Mouse (Mus musculus): ENCODE data around the gene Cpm. TPM values are rescaled to one million over a fixed set of nuclear protein-coding genes. Genes with fewer than 3 reads are reported as not detected.
A peak's percentile ranks its signal among the peaks of the same experiment; 100 is the strongest.

Gene Cpm
- total RNA-seq, 1 experiment, result 4.8 TPM

GRCm38 (mm10) chr10:117664208-117664925 lies 35.1 kb downstream of the Cpm start:
- no peak overlapping the region for H3K27ac ChIP-seq (ENCODE audit: insufficient read depth, low read depth, low read length, poor library complexity, severe bottlenecking)
- in situ Hi-C loops (cut with MboI; ENCODE audit: low sequenced_read_pairs in 2 of 2, unreplicated experiment in 2 of 2), result no loop called here
- TF ChIP-seq ZC3H11A (IDR thresholded peaks at IDR 0.05; ENCODE audit: borderline replicate concordance, low read depth, low read length) (no peak), ZNF384 (IDR thresholded peaks at IDR 0.05; ENCODE audit: low read depth, low read length) (no peak), CHD2 (IDR thresholded peaks at IDR 0.05; ENCODE audit: low read depth, low read length) (no peak), MAFK (IDR thresholded peaks at IDR 0.05; ENCODE audit: insufficient read depth, low read depth, low read length) (no peak), HCFC1 (IDR thresholded peaks at IDR 0.05; ENCODE audit: borderline replicate concordance, insufficient read depth, low read length) (no peak)
- peaks cover 6 to 8% of the 10 kb centered on the region in 2 experiments; a peak in 3 of 4 replicates for H3K4me1 ChIP-seq (ENCODE audit: control insufficient read depth in 2 of 2, insufficient read depth in 2 of 2, low read length in 2 of 2, poor library complexity in 1 of 2)
- no peak for DNase-seq (ENCODE audit: low read depth, low spot score)
- H3K4me3 ChIP-seq (ENCODE audit: insufficient read depth in 1 of 2, low read depth in 1 of 2, low read length in 2 of 2, poor library complexity in 1 of 2, severe bottlenecking in 1 of 2), result peak overlapping the region; percentile 20 to 46; a peak in 3 of 4 replicates
- peak overlapping the region; percentile 13; the same call in 1 of the 2 replicates for H3K9ac ChIP-seq (ENCODE audit: insufficient read depth, low read depth, low read length, poor library complexity, severe bottlenecking)
- H3K9me3 ChIP-seq (ENCODE audit: control insufficient read depth, insufficient read depth, low read depth, low read length), result no peaks in the 10 kb centered on the region
- no peaks in the 10 kb centered on the region for H3K36me3 ChIP-seq (ENCODE audit: control insufficient read depth, insufficient read depth, low read length, poor library complexity, severe bottlenecking)

GRCm38 (mm10) chr10:117664926-117665209 lies 35.6 kb downstream of the Cpm start:
- in situ Hi-C loops (cut with MboI; ENCODE audit: low sequenced_read_pairs in 2 of 2, unreplicated experiment in 2 of 2), result no loop called here
- DNase-seq (ENCODE audit: low read depth, low spot score), result no peak
- TF ChIP-seq MAFK (IDR thresholded peaks at IDR 0.05; ENCODE audit: insufficient read depth, low read depth, low read length) (no peak), ZNF384 (IDR thresholded peaks at IDR 0.05; ENCODE audit: low read depth, low read length) (no peak)

DNA sequence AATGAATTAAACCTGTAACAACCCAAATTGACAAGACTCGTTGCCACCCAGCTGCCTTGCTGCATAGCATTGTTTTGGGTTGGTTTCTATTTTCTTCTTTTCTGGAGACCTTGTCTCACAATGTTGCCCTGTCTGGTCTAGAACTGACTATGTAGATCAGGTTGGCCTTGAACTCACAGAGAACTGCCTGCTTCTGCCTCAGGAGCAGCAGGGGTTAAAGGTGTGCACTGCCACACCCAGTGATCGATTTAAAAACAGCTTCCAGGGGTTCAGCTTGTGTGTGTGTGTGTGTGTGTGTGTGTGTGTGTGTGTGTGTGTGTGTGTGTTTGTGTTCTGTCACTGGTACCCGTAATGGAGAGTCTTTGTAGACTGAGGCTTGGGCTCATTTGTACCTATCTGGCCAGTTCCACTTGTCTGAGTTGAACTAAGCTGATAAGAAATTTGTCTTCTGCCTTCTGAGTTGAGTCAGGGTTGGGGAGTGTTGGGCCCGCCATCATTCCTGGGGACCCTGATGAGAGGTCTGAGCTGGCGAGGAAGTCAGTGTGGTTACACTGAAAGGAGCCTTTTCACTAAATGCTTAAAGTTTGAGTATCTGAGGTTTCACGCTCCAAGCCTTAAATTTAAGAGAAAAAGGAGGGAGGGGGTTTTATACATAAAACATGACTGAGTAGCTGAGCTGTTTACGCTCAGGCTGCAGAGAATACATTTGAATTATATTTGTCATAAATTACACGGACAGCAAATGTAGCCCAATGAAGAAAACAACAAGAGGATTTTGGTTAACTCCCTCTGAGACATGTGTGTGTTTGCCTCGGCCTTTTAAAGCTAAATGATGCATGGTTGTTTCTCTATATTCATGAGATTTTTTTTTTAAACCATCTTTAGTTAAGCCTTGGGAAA lies 36.3 kb downstream of the Cpm start:
- Histone ChIP-seq H3K4me3 (ENCODE audit: insufficient read depth in 1 of 2, low read depth in 1 of 2, low read length in 2 of 2, poor library complexity in 1 of 2, severe bottlenecking in 1 of 2) (no peak overlapping the region), H3K9ac (ENCODE audit: insufficient read depth, low read depth, low read length, poor library complexity, severe bottlenecking) (no peak overlapping the region), H3K36me3 (ENCODE audit: control insufficient read depth, insufficient read depth, low read length, poor library complexity, severe bottlenecking) (no peaks in the 10 kb centered on the region), H3K27ac (ENCODE audit: insufficient read depth, low read depth, low read length, poor library complexity, severe bottlenecking) (no peak overlapping the region; the same call in 1 of the 2 replicates), H3K9me3 (ENCODE audit: control insufficient read depth, insufficient read depth, low read depth, low read length) (no peaks in the 10 kb centered on the region), H3K4me1 (ENCODE audit: control insufficient read depth in 2 of 2, insufficient read depth in 2 of 2, low read length in 2 of 2, poor library complexity in 1 of 2) (peaks cover 6 to 8% of the 10 kb centered on the region in 2 experiments; a peak in 3 of 4 replicates)
- no peak for TF ChIP-seq CHD2 (IDR thresholded peaks at IDR 0.05; ENCODE audit: low read depth, low read length)
- no peak for TF ChIP-seq ZC3H11A (IDR thresholded peaks at IDR 0.05; ENCODE audit: borderline replicate concordance, low read depth, low read length)
- TF ChIP-seq ZNF384 (IDR thresholded peaks at IDR 0.05; ENCODE audit: low read depth, low read length), result no peak
- no peak for TF ChIP-seq MAFK (IDR thresholded peaks at IDR 0.05; ENCODE audit: insufficient read depth, low read depth, low read length)
- no peak for TF ChIP-seq HCFC1 (IDR thresholded peaks at IDR 0.05; ENCODE audit: borderline replicate concordance, insufficient read depth, low read length)
- DNase-seq (ENCODE audit: low read depth, low spot score), result no peak
- in situ Hi-C loops (cut with MboI; ENCODE audit: low sequenced_read_pairs in 2 of 2, unreplicated experiment in 2 of 2), result no loop called here

More at GRCm38 (mm10) chr10:117664926-117665209, 35.6 kb downstream of the Cpm start:
- peaks cover 6 to 8% of the 10 kb centered on the region in 2 experiments; a peak in 3 of 4 replicates for H3K4me1 ChIP-seq (ENCODE audit: control insufficient read depth in 2 of 2, insufficient read depth in 2 of 2, low read length in 2 of 2, poor library complexity in 1 of 2)
- H3K9me3 ChIP-seq (ENCODE audit: control insufficient read depth, insufficient read depth, low read depth, low read length), result no peaks in the 10 kb centered on the region
- no peaks in the 10 kb centered on the region for H3K36me3 ChIP-seq (ENCODE audit: control insufficient read depth, insufficient read depth, low read length, poor library complexity, severe bottlenecking)
- H3K9ac ChIP-seq (ENCODE audit: insufficient read depth, low read depth, low read length, poor library complexity, severe bottlenecking), result no peak overlapping the region
- H3K4me3 ChIP-seq (ENCODE audit: insufficient read depth in 1 of 2, low read depth in 1 of 2, low read length in 2 of 2, poor library complexity in 1 of 2, severe bottlenecking in 1 of 2), result no peak overlapping the region
- H3K27ac ChIP-seq (ENCODE audit: insufficient read depth, low read depth, low read length, poor library complexity, severe bottlenecking), result no peak overlapping the region; the same call in 1 of the 2 replicates

- TF ChIP-seq ZNF384 (IDR thresholded peaks at IDR 0.05; ENCODE audit: low read depth, low read length) (no peak), MAFK (IDR thresholded peaks at IDR 0.05; ENCODE audit: insufficient read depth, low read depth, low read length) (no peak), HCFC1 (IDR thresholded peaks at IDR 0.05; ENCODE audit: borderline replicate concordance, insufficient read depth, low read length) (no peak), CHD2 (IDR thresholded peaks at IDR 0.05; ENCODE audit: low read depth, low read length) (no peak), ZC3H11A (IDR thresholded peaks at IDR 0.05; ENCODE audit: borderline replicate concordance, low read depth, low read length) (no peak)
- H3K9me3 ChIP-seq (ENCODE audit: control insufficient read depth, insufficient read depth, low read depth, low read length), result no peaks in the 10 kb centered on the region
- in situ Hi-C loops (cut with MboI; ENCODE audit: low sequenced_read_pairs in 2 of 2, unreplicated experiment in 2 of 2), result no loop called here
- H3K27ac ChIP-seq (ENCODE audit: insufficient read depth, low read depth, low read length, poor library complexity, severe bottlenecking), result no peak overlapping the region
- H3K4me1 ChIP-seq (ENCODE audit: control insufficient read depth in 2 of 2, insufficient read depth in 2 of 2, low read length in 2 of 2, poor library complexity in 1 of 2), result peaks cover 6 to 8% of the 10 kb centered on the region in 2 experiments; a peak in 3 of 4 replicates
- no peaks in the 10 kb centered on the region for H3K36me3 ChIP-seq (ENCODE audit: control insufficient read depth, insufficient read depth, low read length, poor library complexity, severe bottlenecking)
- no peak overlapping the region for H3K4me3 ChIP-seq (ENCODE audit: insufficient read depth in 1 of 2, low read depth in 1 of 2, low read length in 2 of 2, poor library complexity in 1 of 2, severe bottlenecking in 1 of 2)
- DNase-seq (ENCODE audit: low read depth, low spot score), result no peak
- no peak overlapping the region for H3K9ac ChIP-seq (ENCODE audit: insufficient read depth, low read depth, low read length, poor library complexity, severe bottlenecking)
Measured at GRCm38 (mm10) chr10:117666361-117666760, 37.1 kb downstream of the Cpm start.
